Mouse (Mus musculus): ENCODE results near the gene Rpl37. TPM values are rescaled to one million over a fixed set of nuclear protein-coding genes. Genes with fewer than 3 reads are reported as not detected.

Rpl37 gene
- total and polyA plus RNA-seq, 2 experiments = 282 to 386 TPM

DNA sequence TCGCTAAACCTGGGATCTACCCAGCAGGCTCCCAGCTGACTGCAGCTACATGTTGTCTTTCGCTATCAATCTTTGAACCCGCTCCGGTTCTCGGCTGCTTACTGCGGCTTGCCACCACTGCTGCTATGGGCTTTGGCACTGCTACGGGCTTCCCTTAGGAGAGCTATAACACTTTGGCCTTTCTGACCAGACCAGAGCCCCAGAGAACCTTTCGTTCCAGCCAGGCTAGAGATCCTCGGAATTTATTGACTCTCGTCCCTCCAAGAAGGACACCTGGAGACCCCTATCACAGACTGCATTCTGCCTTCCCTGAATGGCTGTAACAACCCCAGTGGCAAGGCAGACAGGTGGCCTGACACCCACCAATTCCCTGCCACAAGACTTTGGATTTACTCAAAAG lies 26.3 kb upstream of the Rpl37 start:
- TF ChIP-seq CTCF (IDR thresholded peaks at IDR 0.05; ENCODE audit: low read depth, low read length) = no peak
- TF ChIP-seq POLR2A (IDR thresholded peaks at IDR 0.05; ENCODE audit: extremely low read depth, insufficient read depth, low read length) = no peak
- Histone ChIP-seq H3K79me2 (ENCODE audit: control insufficient read depth, insufficient read depth, low read length) (no peaks in the 10 kb centered on the region), H3K9ac (ENCODE audit: low read depth, low read length) (no peak overlapping the region), H3K4me3 (ENCODE audit: insufficient read depth, low read depth, low read length) (no peak overlapping the region), H3K27ac (replicated peaks; ENCODE audit: insufficient read depth, low read depth, low read length) (no peak overlapping the region), H3K36me3 (ENCODE audit: control insufficient read depth, insufficient read depth, low read length) (no peaks in the 10 kb centered on the region), H3K4me1 (ENCODE audit: control insufficient read depth, insufficient read depth, low read length) (no peaks in the 10 kb centered on the region), H3K27me3 (ENCODE audit: control insufficient read depth, insufficient read depth, low read length) (no peaks in the 10 kb centered on the region)
- 88% methylated on average over 10 of the region's 10 CpGs for WGBS
- DNase-seq (ENCODE audit: extremely low read depth, low read depth, low spot score) = no peak

DNA sequence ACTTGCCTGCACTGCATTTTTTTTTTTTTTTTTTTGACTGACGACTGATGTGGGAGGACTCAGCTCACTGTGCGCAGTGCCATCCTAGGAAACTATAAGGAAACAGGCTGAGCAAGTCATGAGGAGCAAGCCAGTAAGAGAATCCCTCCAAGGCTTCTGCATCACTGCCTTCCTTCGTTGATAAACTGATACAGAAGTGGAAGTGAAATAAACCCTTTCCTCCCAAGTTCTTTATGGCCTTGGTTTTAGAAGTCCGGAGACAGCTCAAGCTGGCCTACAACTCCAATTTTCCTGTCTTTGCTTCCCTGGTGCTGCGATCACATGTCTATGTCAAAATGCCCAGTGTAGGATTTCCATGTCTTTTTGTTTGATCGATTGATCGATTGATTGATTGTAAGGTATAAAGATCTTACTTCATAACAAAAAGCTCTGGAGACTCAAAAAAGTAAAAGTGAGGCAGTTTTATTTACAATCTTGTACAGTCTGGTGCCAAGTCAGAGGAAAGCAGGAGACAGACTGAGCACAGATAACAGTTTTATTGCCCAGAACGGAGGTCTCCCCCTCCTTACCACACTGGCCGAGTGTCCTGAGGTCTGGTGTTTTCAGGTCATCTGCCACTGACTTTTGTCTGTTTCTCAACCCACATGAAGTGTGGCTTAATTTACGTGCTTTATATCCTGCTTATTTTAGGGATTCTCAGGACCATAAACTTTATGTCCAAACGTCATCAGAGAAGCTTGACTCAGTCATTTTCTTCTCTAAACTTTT lies 20.7 kb upstream of the Rpl37 start:
- WGBS = 89% methylated on average over 11 of the region's 11 CpGs
- Histone ChIP-seq H3K4me3 (ENCODE audit: insufficient read depth, low read depth, low read length) (no peak overlapping the region), H3K4me1 (ENCODE audit: control insufficient read depth, insufficient read depth, low read length) (no peaks in the 10 kb centered on the region), H3K36me3 (ENCODE audit: control insufficient read depth, insufficient read depth, low read length) (peaks cover 3% of the 10 kb centered on the region; the same call in 1 of the 2 replicates), H3K79me2 (ENCODE audit: control insufficient read depth, insufficient read depth, low read length) (no peaks in the 10 kb centered on the region), H3K9ac (ENCODE audit: low read depth, low read length) (no peak overlapping the region), H3K27me3 (ENCODE audit: control insufficient read depth, insufficient read depth, low read length) (no peaks in the 10 kb centered on the region), H3K27ac (replicated peaks; ENCODE audit: insufficient read depth, low read depth, low read length) (no peak overlapping the region)
- TF ChIP-seq CTCF (IDR thresholded peaks at IDR 0.05; ENCODE audit: low read depth, low read length) = no peak
- no peak for TF ChIP-seq POLR2A (IDR thresholded peaks at IDR 0.05; ENCODE audit: extremely low read depth, insufficient read depth, low read length)
- DNase-seq (ENCODE audit: extremely low read depth, low read depth, low spot score) = no peak

GRCm38 (mm10) chr15:5097376-5097775 lies 19.1 kb upstream of the Rpl37 start:
- WGBS = 96% methylated on average over 1 of the region's 1 CpGs
- Histone ChIP-seq H3K9ac (ENCODE audit: low read depth, low read length) (no peak overlapping the region), H3K4me1 (ENCODE audit: control insufficient read depth, insufficient read depth, low read length) (no peaks in the 10 kb centered on the region), H3K27ac (replicated peaks; ENCODE audit: insufficient read depth, low read depth, low read length) (no peak overlapping the region), H3K79me2 (ENCODE audit: control insufficient read depth, insufficient read depth, low read length) (no peaks in the 10 kb centered on the region), H3K36me3 (ENCODE audit: control insufficient read depth, insufficient read depth, low read length) (peaks cover 14% of the 10 kb centered on the region; the same call in 1 of the 2 replicates), H3K27me3 (ENCODE audit: control insufficient read depth, insufficient read depth, low read length) (no peaks in the 10 kb centered on the region), H3K4me3 (ENCODE audit: insufficient read depth, low read depth, low read length) (no peak overlapping the region)
- no peak for TF ChIP-seq CTCF (IDR thresholded peaks at IDR 0.05; ENCODE audit: low read depth, low read length)
- no peak for TF ChIP-seq POLR2A (IDR thresholded peaks at IDR 0.05; ENCODE audit: extremely low read depth, insufficient read depth, low read length)
- DNase-seq (ENCODE audit: extremely low read depth, low read depth, low spot score) = no peak

DNA sequence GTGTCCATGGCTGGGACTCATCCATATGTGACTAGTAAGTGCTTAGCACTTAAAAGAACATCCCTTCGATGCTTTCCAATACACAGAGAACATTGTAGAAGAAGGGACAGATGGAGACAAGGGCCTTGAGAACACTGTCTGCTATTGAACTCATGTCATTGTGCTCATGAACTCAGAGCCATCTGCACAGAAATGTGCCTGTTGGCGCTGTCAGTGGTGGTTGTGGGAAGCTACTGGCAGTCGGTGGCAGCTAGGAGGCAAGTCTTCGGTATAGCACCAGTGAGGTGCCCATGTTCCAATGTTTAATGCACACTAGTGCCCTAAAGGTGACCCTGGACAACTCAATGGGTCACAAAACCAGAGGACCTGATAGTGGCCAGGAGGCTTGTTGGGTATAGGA lies 14.1 kb upstream of the Rpl37 start:
- DNase-seq (ENCODE audit: extremely low read depth, low read depth, low spot score) = no peak
- Histone ChIP-seq H3K36me3 (ENCODE audit: control insufficient read depth, insufficient read depth, low read length) (peaks cover 27% of the 10 kb centered on the region), H3K27me3 (ENCODE audit: control insufficient read depth, insufficient read depth, low read length) (no peaks in the 10 kb centered on the region), H3K9ac (ENCODE audit: low read depth, low read length) (no peak overlapping the region), H3K79me2 (ENCODE audit: control insufficient read depth, insufficient read depth, low read length) (peaks cover 4% of the 10 kb centered on the region; the same call in 1 of the 2 replicates), H3K27ac (replicated peaks; ENCODE audit: insufficient read depth, low read depth, low read length) (no peak overlapping the region), H3K4me3 (ENCODE audit: insufficient read depth, low read depth, low read length) (no peak overlapping the region), H3K4me1 (ENCODE audit: control insufficient read depth, insufficient read depth, low read length) (peaks cover 5% of the 10 kb centered on the region)
- no peak for TF ChIP-seq POLR2A (IDR thresholded peaks at IDR 0.05; ENCODE audit: extremely low read depth, insufficient read depth, low read length)
- TF ChIP-seq CTCF (IDR thresholded peaks at IDR 0.05; ENCODE audit: low read depth, low read length) = no peak
- WGBS = 95% methylated on average over 4 of the region's 4 CpGs

- no peak for DNase-seq (ENCODE audit: extremely low read depth, low read depth, low spot score)
Measured at GRCm38 (mm10) chr15:5105891-5106290, 10.6 kb upstream of the Rpl37 start.

GRCm38 (mm10) chr15:5106293-5106692 lies 10.2 kb upstream of the Rpl37 start:
- no peak for TF ChIP-seq POLR2A (IDR thresholded peaks at IDR 0.05; ENCODE audit: extremely low read depth, insufficient read depth, low read length)
- TF ChIP-seq CTCF (IDR thresholded peaks at IDR 0.05; ENCODE audit: low read depth, low read length) = no peak
- Histone ChIP-seq H3K27ac (replicated peaks; ENCODE audit: insufficient read depth, low read depth, low read length) (no peak overlapping the region), H3K27me3 (ENCODE audit: control insufficient read depth, insufficient read depth, low read length) (no peaks in the 10 kb centered on the region), H3K36me3 (ENCODE audit: control insufficient read depth, insufficient read depth, low read length) (peaks cover 20% of the 10 kb centered on the region), H3K9ac (ENCODE audit: low read depth, low read length) (no peak overlapping the region), H3K4me3 (ENCODE audit: insufficient read depth, low read depth, low read length) (no peak overlapping the region), H3K4me1 (ENCODE audit: control insufficient read depth, insufficient read depth, low read length) (peaks cover 7% of the 10 kb centered on the region), H3K79me2 (ENCODE audit: control insufficient read depth, insufficient read depth, low read length) (peaks cover 4% of the 10 kb centered on the region; the same call in 1 of the 2 replicates)
- peak; percentile 31 for DNase-seq (ENCODE audit: extremely low read depth, low read depth, low spot score)
- WGBS = 52% methylated on average over 2 of the region's 2 CpGs

More at GRCm38 (mm10) chr15:5105891-5106290, 10.6 kb upstream of the Rpl37 start:
- Histone ChIP-seq H3K4me1 (ENCODE audit: control insufficient read depth, insufficient read depth, low read length) (peaks cover 7% of the 10 kb centered on the region), H3K9ac (ENCODE audit: low read depth, low read length) (no peak overlapping the region), H3K27me3 (ENCODE audit: control insufficient read depth, insufficient read depth, low read length) (no peaks in the 10 kb centered on the region), H3K27ac (replicated peaks; ENCODE audit: insufficient read depth, low read depth, low read length) (no peak overlapping the region), H3K4me3 (ENCODE audit: insufficient read depth, low read depth, low read length) (no peak overlapping the region), H3K79me2 (ENCODE audit: control insufficient read depth, insufficient read depth, low read length) (peaks cover 4% of the 10 kb centered on the region; the same call in 1 of the 2 replicates), H3K36me3 (ENCODE audit: control insufficient read depth, insufficient read depth, low read length) (peaks cover 24% of the 10 kb centered on the region)
- 88% methylated on average over 6 of the region's 6 CpGs for WGBS
- no peak for TF ChIP-seq POLR2A (IDR thresholded peaks at IDR 0.05; ENCODE audit: extremely low read depth, insufficient read depth, low read length)
- no peak for TF ChIP-seq CTCF (IDR thresholded peaks at IDR 0.05; ENCODE audit: low read depth, low read length)

Data from liver, adult 2 months (tissue).